Mouse (Mus musculus) liver, embryonic 11.5 days (tissue): ENCODE measurements around the gene Enkd1. TPM values are rescaled to one million over a fixed set of nuclear protein-coding genes. Genes with fewer than 3 reads are reported as not detected.

Experiments
- ATAC-seq: fragments of 200-750 bp; cut with Nextera tagmentation; replicated peaks from 2 replicates; pipeline ENCODE4 v1.8.0; 2017; ENCODE audit warnings: moderate number of reproducible peaks, mild to moderate bottlenecking, moderate TSS enrichment, moderate library complexity; ENCODE audit not compliant: low FRiP score
- DNase-seq: peaks from one replicate; pipeline ENCODE4 v3.0.0-alpha.2; 2017; ENCODE audit warnings: low spot score
- H3K27ac ChIP-seq: fragments of 300-500 bp; sonication (generic); 2 replicates; pipeline ENCODE4 v1.5.1; 2014; ENCODE audit warnings: mild to moderate bottlenecking, low read depth, low read length, control low read depth
- H3K27me3 ChIP-seq: fragments of 300-500 bp; sonication (generic); replicated peaks from 2 replicates; pipeline ENCODE4 v1.6.1; 2014; ENCODE audit warnings: low read length, mixed read lengths; ENCODE audit not compliant: control insufficient read depth, insufficient read depth
- H3K36me3 ChIP-seq: fragments of 300-500 bp; sonication (generic); 2 replicates; pipeline ENCODE4 v1.6.1; 2014; ENCODE audit warnings: mild to moderate bottlenecking, low read length, moderate library complexity, mixed read lengths; ENCODE audit not compliant: control insufficient read depth, insufficient read depth
- H3K4me1 ChIP-seq: fragments of 300-500 bp; sonication (generic); replicated peaks from 2 replicates; pipeline ENCODE4 v1.6.1; 2014; ENCODE audit warnings: low read length, mixed read lengths; ENCODE audit not compliant: control insufficient read depth, insufficient read depth
- H3K4me2 ChIP-seq: fragments of 300-500 bp; sonication (generic); 2 replicates; pipeline ENCODE4 v1.6.1; 2014; ENCODE audit warnings: mild to moderate bottlenecking, control low read depth, moderate library complexity
- H3K4me3 ChIP-seq: fragments of 300-500 bp; sonication (generic); 2 replicates; pipeline ENCODE4 v1.5.1; 2014; ENCODE audit warnings: low read depth, low read length, control low read depth
- H3K9ac ChIP-seq: fragments of 300-500 bp; sonication (generic); 2 replicates; pipeline ENCODE4 v1.6.1; 2014; ENCODE audit warnings: low read depth, low read length, control low read depth
- H3K9me3 ChIP-seq: fragments of 300-500 bp; sonication (generic); 2 replicates; pipeline ENCODE4 v1.6.1; 2016; ENCODE audit warnings: low read length, inconsistent platforms, mixed read lengths; ENCODE audit not compliant: control insufficient read depth
- polyA plus RNA-seq: library from polyadenylated mRNA; unstranded; fragments of >200 nt; fragmentation: Nextera tagmentation; extraction: Ambion mirVana; gene quantifications from 2 replicates; pipeline ENCODE4 v1.2.1, GENCODE M21; 2014

The Enkd1 gene
- polyA plus RNA-seq, 1 experiment from 2014 or later: 22.3 TPM

- ATAC-seq: no peak
Measured at GRCm38 (mm10) chr8:105657641-105658040, 50.4 kb downstream of the Enkd1 start.

More at GRCm38 (mm10) chr8:105657641-105658040, 50.4 kb downstream of the Enkd1 start:
- H3K4me2 ChIP-seq: no peak overlapping the region
- H3K4me1 ChIP-seq: no peaks in the 10 kb centered on the region
- no peak for DNase-seq
- no peak overlapping the region for H3K9ac ChIP-seq
- H3K4me3 ChIP-seq: no peak overlapping the region
- H3K27ac ChIP-seq: no peak overlapping the region
- H3K27me3 ChIP-seq: no peaks in the 10 kb centered on the region
- peaks cover 2% of the 10 kb centered on the region; the same call in 1 of the 2 replicates for H3K36me3 ChIP-seq
- no peaks in the 10 kb centered on the region for H3K9me3 ChIP-seq

Other genes starting within 250 kb of the Enkd1 start
- gene Tppp3, start 236.7 kb downstream of the Enkd1 start, polyA plus RNA-seq: 3.1 and 3.2 TPM in 2 replicates
- 6.4 and 8.9 TPM in 2 replicates for gene Zdhhc1, start 211.3 kb downstream of the Enkd1 start, polyA plus RNA-seq
- gene Hsd11b2, start 189.5 kb downstream of the Enkd1 start, polyA plus RNA-seq: 13.8 and 16.4 TPM in 2 replicates
- gene Atp6v0d1, start 142.2 kb downstream of the Enkd1 start, polyA plus RNA-seq: 74.2 and 76.3 TPM in 2 replicates
- 31.4 and 33.0 TPM in 2 replicates for gene Ripor1, start 103.0 kb downstream of the Enkd1 start, polyA plus RNA-seq
- 79.0 and 83.2 TPM in 2 replicates for gene Ctcf, start 71.6 kb downstream of the Enkd1 start, polyA plus RNA-seq
- 0.53 TPM in 1 of 2 replicates, not detected in the other for gene Agrp, start 70.8 kb downstream of the Enkd1 start, polyA plus RNA-seq
- gene Carmil2, start 21.9 kb downstream of the Enkd1 start, polyA plus RNA-seq: 0.82 and 0.90 TPM in 2 replicates
- 47.5 and 47.8 TPM in 2 replicates for gene Acd, start 7.1 kb downstream of the Enkd1 start, polyA plus RNA-seq
- gene Pard6a, start 7.1 kb downstream of the Enkd1 start, polyA plus RNA-seq: 12.8 and 18.2 TPM in 2 replicates
- gene 4933405L10Rik, start 555 bp downstream of the Enkd1 start, polyA plus RNA-seq: 0.26 TPM in 1 of 2 replicates, not detected in the other
- gene Gfod2, start 50.5 kb upstream of the Enkd1 start, polyA plus RNA-seq: 9.0 and 10.7 TPM in 2 replicates
- gene Ranbp10, start 119.1 kb upstream of the Enkd1 start, polyA plus RNA-seq: 20.2 and 22.0 TPM in 2 replicates
- 0.12 TPM in 1 of 2 replicates, not detected in the other for gene Tsnaxip1, start 119.5 kb upstream of the Enkd1 start, polyA plus RNA-seq
- gene Cenpt, start 145.1 kb upstream of the Enkd1 start, polyA plus RNA-seq: 37.0 and 37.5 TPM in 2 replicates
- gene Thap11, start 146.9 kb upstream of the Enkd1 start, polyA plus RNA-seq: 62.0 and 66.5 TPM in 2 replicates
- 304 and 312 TPM in 2 replicates for gene Nutf2, start 152.4 kb upstream of the Enkd1 start, polyA plus RNA-seq
- gene Edc4, start 172.7 kb upstream of the Enkd1 start, polyA plus RNA-seq: 43.7 and 47.5 TPM in 2 replicates
- gene Nrn1l, start 185.4 kb upstream of the Enkd1 start, polyA plus RNA-seq: not detected in 2 replicates
- 21.4 and 22.8 TPM in 2 replicates for gene Pskh1, start 192.2 kb upstream of the Enkd1 start, polyA plus RNA-seq
- gene Ctrl, start 225.7 kb upstream of the Enkd1 start, polyA plus RNA-seq: 1.9 and 3.0 TPM in 2 replicates
- gene Psmb10, start 230.2 kb upstream of the Enkd1 start, polyA plus RNA-seq: 142 and 160 TPM in 2 replicates
- gene Lcat, start 235.2 kb upstream of the Enkd1 start, polyA plus RNA-seq: 32.1 and 32.7 TPM in 2 replicates